Mouse (Mus musculus) c-Kit-negative CD71-positive TER-119-positive erythroid progenitor cells, embryonic 14.5 days (primary cell): ENCODE results near the gene Pimreg.

Experiments used
- DNase-seq: peaks from one replicate; pipeline ENCODE4 v3.0.0-alpha.2; 2013; ENCODE audit warnings: low read depth, low spot score

The Pimreg gene

DNA sequence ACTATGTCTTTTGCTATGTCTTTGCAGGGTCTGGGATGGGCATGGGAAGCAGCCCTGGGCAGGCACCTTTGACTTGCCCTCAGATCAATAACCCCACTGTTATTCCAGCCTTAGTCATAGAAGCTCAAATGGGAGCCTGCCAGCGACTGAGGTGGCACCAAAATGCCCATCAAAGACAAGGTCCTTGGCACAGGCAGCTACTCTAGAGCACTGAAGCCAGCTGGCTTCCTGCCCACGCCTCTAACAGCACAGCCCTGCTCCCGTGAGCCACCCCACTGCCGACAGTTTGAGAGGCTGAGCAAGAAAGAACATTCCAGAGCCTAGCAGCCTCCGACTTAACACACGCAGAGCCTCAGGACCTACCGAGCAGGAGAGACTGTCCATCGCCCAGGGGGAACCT is 23.3 kb downstream of the Pimreg start:
- no peak for DNase-seq

DNA sequence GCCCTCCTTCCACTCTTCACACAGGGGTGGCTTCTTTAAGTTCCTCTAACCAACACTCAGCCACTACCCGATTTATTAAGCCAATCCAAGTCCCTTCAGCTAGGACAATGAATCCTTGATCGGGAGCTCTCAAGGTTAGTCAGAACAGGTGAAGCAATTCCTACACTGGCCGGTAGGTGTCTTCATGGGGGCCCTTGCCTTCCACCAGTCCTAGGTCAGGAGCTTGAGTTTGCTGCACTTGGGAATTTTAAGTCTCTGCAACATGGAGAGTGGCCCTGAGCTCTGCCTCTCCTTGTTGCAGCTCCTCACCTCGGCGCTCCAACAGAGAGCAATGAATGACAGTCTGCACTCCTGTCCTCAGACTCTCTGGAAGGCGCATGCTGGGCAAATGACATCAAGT is 24.5 kb downstream of the Pimreg start:
- DNase-seq, result no peak

DNA sequence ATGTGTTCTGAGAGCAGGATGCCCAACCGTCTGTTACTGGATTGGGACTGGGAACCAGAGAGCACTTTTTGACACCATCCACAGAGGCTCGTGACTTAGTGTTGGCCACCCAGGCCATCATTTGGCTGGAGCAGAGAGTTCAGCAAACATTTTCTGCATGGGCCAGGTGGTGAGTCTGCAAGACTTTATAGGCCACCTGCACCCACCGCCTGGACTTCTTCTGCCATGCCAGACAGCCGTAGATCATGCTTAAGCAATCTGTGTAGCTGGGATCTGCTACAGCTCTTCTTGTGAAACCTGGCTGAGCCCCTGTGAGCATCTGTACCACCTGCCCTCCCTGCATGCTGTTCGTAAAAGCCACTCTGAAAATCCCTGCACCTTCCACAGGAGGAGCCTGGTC is 25.5 kb downstream of the Pimreg start:
- no peak for DNase-seq

GRCm38 (mm10) chr11:72068026-72068425 is 26.2 kb downstream of the Pimreg start:
- DNase-seq, result no peak

- no peak for DNase-seq
Measured at GRCm38 (mm10) chr11:72070733-72071132, 28.9 kb downstream of the Pimreg start.

GRCm38 (mm10) chr11:72072331-72072905 is 30.6 kb downstream of the Pimreg start:
- DNase-seq, result no peak

- DNase-seq, result no peak
Measured at GRCm38 (mm10) chr11:72074230-72074629, 32.4 kb downstream of the Pimreg start.

DNA sequence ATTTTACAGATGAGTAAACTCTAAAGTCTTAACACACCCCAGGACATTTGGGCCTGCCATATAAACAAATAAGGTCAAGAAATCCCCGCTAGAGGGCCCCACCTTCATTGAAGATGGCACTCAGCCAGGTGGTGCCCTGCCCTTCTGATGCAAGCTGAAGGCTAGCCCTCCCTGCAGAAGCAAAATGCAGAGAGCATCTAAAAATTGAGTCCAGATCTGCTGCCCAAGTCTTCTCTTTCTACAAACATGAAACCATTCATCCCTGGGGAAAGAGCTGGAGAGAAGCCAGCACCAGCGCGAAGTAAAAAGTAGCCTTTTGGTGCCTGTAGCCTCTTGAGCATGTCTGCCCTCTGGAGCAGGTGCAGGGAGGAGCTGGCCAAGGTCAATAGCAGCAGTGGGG is 36.2 kb downstream of the Pimreg start:
- DNase-seq, result no peak

- no peak for DNase-seq
Measured at GRCm38 (mm10) chr11:72078647-72079046, 36.8 kb downstream of the Pimreg start.

DNA sequence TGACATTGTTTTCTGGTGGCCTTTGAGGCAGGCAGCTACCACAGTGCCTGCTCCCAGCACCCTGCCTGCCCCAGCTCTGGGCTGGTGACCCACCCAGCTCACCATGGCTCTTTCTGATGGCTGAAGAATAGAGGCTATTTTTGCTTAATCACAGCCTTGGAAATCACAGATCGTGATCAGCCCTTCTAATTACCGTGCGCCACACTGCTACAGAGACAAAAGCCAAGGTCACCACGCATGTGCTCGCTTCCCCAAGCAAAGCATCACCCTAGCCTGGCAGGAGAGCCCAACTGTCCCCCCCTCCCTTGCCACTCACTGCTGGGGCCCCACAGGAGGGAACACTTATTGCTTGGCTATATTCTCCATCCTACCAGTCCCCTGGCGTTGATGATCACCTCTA is 38.6 kb downstream of the Pimreg start:
- DNase-seq, result no peak

DNA sequence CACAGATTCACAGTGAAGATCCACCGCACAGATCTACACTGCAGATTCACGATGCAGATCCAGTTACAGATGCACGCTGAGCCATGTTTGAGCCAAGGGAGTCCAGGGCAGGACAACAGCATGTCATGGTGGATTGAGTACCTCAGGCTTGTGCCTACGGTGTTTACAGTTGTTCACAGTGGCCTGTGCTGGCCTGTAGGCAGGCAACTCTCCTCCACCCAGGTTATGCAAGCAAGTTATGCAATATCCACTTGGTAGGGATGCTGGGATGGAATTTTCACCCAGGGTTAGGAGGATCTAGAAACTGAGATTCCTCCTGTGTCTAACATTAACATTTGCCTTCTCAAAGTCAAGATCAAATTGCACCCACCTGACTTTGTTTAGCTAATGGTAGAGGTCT is 40.8 kb downstream of the Pimreg start:
- DNase-seq, result no peak

- DNase-seq, result no peak
Measured at GRCm38 (mm10) chr11:72084337-72084736, 42.5 kb downstream of the Pimreg start.

DNA sequence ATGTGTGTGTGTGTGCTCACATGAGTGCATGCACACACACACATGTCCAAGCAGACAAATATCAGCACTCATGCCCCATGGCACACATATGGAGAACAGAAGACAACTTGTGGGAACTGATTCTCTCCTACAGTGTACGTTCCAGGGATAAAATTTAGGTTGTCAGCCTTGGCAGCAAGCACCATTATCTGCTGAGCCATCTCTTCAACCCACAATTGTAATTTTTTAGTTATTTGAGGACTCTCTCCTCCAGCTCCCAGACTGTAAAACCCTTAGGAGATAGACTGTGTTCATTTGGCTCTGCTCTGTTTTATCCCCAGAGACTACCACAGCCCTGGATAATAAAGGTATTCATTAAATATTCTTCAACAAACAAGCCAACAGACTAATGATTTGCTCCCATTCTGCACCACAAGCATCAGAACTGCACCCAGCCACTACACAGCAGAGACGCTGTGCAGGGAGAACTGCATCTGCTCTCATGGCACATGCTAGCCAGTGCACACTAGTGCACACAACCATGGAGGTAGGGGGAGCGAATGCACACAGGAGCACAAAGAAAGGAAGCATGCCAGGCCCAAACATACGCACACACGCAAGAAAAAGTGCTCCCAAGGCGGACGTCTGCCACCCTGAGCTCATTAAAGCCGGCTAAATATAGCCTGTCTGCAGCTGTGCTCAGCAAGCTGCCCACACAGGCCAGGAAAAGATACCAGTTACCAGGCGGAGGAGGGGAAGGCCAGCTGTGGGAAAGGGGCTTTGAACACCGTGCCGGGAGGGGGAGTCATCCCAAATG is 44.6 kb downstream of the Pimreg start:
- no peak for DNase-seq

DNA sequence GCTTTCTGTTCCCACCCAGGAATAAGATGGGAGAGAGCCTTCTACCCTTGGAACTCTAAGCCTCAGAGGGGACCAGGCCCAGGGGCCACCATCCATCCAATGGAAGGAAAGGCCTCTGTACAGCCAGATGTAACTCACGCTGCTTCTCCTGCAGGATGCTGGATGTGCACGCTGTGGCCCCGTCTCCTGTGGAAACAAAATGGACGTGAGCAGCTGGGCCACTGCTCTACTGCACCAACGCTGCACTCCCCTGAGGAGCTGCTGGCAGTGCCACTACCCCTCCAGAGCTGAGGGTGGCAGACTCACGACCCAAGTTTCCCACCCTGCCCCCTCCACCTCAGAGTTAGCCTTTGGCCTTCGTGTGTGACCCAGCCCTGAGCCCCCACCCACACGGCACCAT is 50.6 kb downstream of the Pimreg start:
- DNase-seq, result no peak

DNA sequence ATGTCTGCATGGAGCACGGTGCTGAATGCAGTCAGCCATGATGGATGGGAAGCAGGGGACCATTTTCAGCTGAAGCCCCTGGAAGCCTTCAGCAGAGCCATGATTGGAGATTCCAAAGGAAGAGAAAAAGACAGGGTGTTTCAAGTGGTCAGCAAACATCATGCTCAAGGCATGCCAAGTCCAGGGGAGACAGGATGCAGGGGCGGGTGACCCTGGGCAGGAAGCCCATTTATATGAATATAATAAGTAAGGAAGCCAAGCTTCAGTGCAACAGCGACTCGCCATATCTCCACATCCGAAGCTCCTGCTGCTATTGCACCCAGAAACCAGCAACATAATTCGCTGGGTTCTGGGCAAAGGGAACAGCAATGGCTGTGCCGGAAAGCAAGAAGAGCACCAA is 52.6 kb downstream of the Pimreg start:
- DNase-seq, result no peak

- DNase-seq, result no peak
Measured at GRCm38 (mm10) chr11:72095994-72096393, 54.2 kb downstream of the Pimreg start.
